Mouse (Mus musculus) gastrocnemius, adult 2 months (tissue): ENCODE measurements at regions not wholly inside any gene's neighbourhood (a gene's known extent, or its start where the extent isn't known, plus 50 kb on each side); places are given as distances from the start of the nearest gene placed in this dataset.
"Not testable (repeated sequence)": the region's sequence is repeated elsewhere in the genome, so short reads cannot be mapped to it uniquely, and the experiment has no call there.

Source experiments
- DNase-seq: peaks from one replicate; pipeline ENCODE4 v3.0.0; 2022
- H3K27ac ChIP-seq: fragments of 200-600 bp; 2 replicates; pipeline ENCODE4 v1.8.1; 2022; ENCODE audit warnings: mild to moderate bottlenecking
- H3K4me3 ChIP-seq: fragments of 200-600 bp; 2 replicates; pipeline ENCODE4 v1.8.1; 2022; ENCODE audit warnings: mild to moderate bottlenecking, moderate library complexity
- CTCF ChIP-seq: fragments of 200-600 bp; IDR thresholded peaks from 2 replicates; pipeline ENCODE4 v1.8.1; 2022; ENCODE audit warnings: antibody characterized with exemption, mild to moderate bottlenecking, moderate library complexity
- intact Hi-C: fragments of 180-260 bp; cut with DNase I; formaldehyde crosslinking; loops from one replicate; pipeline ENCODE4 v1.15.1; 2025

DNA sequence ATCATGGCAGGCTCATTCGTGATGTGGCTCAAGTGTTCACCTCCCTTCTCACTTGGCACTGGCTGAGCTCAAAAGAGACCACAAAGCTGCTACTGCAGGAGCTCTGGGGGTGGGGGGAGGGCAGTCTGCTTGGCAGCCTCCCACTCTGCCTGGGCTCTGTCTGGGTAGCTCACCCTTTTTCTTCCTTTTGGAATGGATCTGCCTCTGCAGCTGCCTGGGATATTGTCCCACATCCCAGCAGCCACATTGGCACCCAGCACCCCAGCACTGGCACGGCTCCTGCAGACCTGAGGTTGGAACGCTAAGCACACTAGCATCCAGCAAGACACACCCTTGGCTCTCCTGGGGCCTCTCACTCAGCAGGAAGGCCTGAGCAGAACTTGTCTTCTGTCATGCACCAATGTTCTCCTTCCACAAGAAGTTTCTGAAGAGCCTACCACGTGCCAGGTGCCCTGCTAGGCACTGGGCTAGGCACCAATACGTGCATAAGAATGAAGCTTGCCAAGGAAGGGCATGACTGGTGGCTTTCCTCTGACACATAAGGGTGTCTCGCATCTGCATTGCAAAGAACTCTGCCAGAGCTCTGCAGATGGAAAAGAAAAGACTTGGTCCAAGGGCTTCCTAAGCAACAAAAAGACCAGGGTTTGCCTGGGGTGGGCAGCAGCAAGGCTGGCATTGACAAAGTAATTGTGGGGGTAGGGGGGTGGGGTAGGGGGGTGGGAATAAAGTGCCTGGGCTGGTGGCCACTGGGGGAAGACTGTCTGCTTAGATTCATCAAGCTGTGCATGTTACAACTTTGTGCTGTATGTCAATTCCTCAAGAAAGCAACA is 112.1 kb upstream of the Sipa1l1 start:
- H3K27ac ChIP-seq, intact Hi-C loops, DNase-seq, H3K4me3 ChIP-seq: not testable (repeated sequence)

DNA sequence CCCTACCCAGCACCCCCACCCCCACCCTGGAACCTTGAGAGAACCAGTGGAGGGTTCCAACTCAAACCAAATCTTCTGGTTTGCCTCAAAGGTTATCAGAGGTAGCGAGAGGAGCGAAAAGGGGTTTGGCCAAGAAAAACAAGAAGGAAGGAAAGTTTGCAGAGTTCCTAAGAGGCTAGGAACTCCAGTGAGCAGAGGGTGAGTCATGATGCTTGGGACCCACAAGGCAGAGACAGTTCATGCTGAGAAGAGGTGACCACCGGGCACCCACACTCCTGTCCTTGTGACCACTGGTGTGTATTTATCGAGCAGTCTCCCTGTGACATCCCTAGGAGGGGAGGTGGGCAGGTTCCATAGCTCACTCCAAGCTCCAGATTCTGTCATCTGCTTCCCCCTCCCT is 104.1 kb upstream of the Sipa1l1 start:
- TF ChIP-seq CTCF: no peak
- H3K4me3 ChIP-seq: no peak overlapping the region
- intact Hi-C loops: no loop called here
- H3K27ac ChIP-seq: no peak overlapping the region
- no peak for DNase-seq

DNA sequence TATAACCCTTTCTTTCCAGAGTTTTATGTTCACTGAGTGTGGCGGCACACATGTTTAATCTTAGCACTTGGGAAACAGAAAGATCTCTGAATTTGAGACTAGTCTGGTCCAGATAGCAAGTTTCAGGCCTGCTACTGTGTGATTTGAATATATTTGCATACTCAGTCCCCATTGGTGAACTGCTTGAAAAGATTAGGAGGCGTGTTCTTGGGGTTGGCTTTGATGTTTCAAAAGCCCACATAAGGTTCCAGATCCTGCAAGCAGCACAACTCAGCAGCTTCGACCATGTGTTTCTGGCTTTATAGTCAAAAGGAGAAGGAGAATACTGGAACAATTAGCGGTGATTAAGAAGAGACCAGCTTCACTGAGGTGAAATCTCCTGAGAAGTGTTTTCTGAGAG is 102.3 kb upstream of the Sipa1l1 start:
- no peak overlapping the region for H3K27ac ChIP-seq
- H3K4me3 ChIP-seq: no peak overlapping the region
- intact Hi-C loops: no loop called here
- no peak for DNase-seq
- TF ChIP-seq CTCF: no peak

DNA sequence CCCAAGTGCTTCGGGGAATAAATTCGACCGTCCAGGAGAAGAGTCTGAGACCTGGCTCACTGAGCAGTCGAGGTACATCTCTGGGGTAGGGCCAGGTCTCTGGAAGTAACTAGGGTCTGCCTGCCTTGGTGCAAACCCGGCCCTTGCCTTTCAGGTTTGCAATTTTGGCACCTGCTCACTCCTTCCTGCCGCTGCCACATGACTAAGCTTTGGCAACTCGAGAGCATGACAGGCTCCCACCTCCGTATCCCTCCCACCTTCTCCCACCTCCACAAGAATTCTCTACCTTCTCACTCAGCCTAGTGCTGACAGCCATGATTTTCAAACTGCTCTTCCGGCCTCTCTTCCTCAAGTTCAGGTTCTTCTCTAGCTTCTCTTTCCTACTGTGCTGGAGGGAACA is 99.5 kb upstream of the Sipa1l1 start:
- DNase-seq: no peak
- H3K27ac ChIP-seq: no peak overlapping the region
- no peak overlapping the region for H3K4me3 ChIP-seq
- TF ChIP-seq CTCF: no peak
- intact Hi-C loops: no loop called here

DNA sequence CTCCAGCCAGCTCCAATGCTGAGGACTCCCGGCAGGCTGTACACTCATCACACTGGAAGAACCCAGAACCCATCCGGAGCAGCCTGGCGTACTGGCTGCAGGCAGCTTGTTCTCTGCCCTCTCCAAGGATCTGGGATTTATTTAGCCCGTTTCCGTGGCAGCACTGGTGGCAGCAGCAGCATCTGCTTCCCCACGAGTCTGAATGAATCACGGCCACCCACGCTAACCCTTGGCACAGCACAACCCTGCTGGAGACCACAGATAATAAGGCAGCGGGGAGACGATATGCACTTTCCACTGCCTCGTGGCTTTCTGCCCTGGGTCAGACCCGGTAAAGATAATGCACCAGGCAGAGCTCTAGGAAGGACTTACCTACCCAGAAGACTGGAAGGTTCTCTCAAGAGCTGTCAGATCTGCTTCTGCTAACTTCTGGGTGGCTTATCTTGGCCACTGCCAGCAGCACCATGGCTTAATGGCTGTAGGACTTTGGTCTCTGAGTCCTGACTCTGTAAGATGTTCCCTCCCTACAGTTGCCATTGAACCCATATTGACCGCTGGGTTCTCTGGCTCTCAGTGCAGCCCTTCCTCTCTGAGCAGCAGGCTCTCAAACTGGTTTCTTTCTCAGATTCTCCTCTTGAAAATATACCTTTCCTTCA is 96.2 kb upstream of the Sipa1l1 start:
- H3K27ac ChIP-seq: no peak overlapping the region
- DNase-seq: peak; percentile 16
- intact Hi-C loops: no loop called here
- no peak overlapping the region for H3K4me3 ChIP-seq
- no peak for TF ChIP-seq CTCF

DNA sequence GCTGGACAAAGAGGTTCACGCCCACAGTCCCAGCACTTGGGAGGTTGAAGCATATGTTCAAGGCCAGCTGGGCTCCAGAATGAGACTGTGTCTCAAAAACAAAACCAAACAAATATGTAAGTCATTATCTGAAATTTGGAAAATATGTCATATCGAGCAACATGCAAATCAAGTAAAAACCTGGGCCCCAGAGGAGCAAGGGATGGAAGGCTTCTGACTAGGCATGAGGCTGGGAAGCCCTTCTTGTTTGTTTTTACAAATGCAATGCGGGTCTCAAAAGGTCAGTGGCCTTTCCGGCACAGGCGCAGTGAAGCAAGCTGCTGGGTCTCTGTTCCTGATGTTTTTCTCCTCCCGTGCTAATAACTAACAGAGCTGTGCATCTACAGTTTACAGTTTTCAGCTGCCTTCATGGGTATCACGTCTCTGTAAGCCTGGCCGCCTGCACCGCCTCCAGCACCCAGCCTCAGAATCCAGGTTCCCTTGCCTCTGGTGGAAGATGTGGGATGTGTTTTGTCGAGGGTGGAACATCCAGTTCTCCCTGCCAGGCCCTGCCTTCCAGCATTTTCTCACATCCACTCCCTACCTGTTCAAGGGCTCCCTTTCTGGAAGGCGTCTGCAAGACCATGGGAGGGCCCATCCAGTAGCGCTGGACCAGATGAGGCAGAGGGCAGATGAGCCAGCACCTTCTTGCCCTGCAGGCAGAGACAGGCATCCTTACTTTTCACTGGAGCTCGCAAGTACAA is 93.5 kb upstream of the Sipa1l1 start:
- TF ChIP-seq CTCF: no peak
- intact Hi-C loops: no loop called here
- Histone ChIP-seq H3K4me3 (no peak overlapping the region), H3K27ac (no peak overlapping the region)
- DNase-seq: no peak

DNA sequence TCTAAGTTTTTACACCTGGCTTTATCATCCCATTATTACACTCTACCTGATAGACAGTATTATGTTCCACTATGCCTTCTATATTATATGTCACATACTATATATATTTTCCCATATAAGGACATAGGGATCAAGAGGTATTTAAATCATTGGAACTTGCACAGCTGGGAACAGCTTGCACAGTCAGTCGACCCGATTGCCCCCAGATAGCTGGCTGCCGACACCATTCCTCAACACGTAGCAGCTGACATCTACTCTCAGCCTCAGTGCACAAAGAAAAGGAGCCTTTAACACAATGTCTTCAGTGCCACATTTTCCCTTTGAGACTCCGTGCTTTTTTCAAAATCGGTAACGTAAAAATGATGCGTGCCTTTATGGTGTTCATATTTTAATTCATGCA is 92.4 kb upstream of the Sipa1l1 start:
- intact Hi-C loops: no loop called here
- Histone ChIP-seq H3K27ac (no peak overlapping the region), H3K4me3 (no peak overlapping the region)
- DNase-seq: no peak
- TF ChIP-seq CTCF: no peak

DNA sequence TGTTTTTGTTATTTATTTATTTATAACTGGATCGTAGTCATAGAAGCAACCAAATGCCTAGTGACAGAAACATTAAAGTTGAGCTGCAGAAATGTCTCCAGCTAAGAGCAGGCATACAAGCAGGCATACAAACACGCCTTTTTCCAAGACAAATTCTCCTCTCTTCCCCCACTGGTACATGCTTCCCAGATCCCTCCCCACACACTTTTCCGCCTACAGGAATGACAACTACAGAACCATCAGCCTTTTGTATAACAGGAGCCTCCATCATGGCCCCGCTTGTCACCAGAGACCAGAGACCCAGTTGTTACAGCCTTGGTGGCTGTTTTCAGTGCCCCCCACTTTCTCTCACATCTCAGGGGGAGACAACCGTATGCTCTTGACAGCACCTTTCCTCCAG is 91.2 kb upstream of the Sipa1l1 start:
- no peak for DNase-seq
- Histone ChIP-seq H3K4me3 (no peak overlapping the region), H3K27ac (no peak overlapping the region)
- no peak for TF ChIP-seq CTCF
- intact Hi-C loops: no loop called here

DNA sequence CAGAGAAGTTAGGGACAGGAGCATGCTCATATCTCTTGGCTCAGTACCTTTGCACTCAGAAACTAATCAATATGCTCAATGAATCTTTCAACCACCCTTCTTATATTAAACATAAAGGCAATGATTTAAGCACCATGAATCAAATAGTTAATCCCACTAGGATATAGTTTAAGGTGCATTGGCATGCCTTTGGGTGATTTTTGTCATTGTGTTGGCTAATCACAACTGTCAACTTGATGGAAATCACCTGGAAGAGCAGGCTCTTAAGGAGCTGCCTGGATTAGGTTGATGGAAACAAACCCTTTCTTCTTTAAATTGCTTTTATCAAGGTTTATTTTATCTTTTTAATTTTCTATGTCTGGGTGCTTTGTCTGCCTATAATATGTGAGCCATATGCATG is 90.4 kb upstream of the Sipa1l1 start:
- Histone ChIP-seq H3K4me3 (no peak overlapping the region), H3K27ac (no peak overlapping the region)
- TF ChIP-seq CTCF: no peak
- intact Hi-C loops: no loop called here
- DNase-seq: no peak

DNA sequence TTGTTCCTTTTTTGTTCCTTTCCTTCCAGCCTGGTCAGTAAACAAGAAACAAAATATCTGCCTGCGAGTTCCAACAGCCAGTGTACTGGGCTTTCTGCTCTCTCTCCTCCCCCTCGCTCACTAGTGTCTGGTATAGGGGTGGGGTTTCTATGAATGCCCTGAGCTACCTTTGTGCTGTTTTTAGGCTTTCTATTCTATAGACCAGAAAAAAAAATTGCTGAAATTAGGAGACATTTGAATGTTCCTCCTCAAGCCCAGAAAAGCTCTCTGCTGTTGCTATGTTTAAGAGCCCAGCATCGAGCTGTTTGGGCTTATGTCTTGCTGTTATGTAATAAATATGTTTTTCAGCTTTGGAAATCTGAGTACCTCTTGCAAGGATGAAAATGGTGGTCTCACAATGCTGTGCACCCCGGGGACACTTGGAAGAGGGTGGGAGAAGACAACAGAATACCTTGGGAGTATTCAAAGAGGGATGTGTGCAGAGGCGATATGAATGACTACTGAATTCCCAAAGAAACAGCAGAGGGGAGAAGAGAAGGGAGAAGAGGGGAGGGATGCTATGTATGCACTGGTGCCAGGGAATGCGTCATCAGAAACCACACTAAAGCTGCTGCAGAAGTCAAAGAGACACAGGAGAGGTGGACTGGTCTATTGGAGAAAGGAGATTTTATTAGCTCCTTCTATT is 88.8 kb upstream of the Sipa1l1 start:
- Histone ChIP-seq H3K27ac (no peak overlapping the region), H3K4me3 (no peak overlapping the region)
- intact Hi-C loops: no loop called here
- no peak for DNase-seq
- TF ChIP-seq CTCF: no peak

DNA sequence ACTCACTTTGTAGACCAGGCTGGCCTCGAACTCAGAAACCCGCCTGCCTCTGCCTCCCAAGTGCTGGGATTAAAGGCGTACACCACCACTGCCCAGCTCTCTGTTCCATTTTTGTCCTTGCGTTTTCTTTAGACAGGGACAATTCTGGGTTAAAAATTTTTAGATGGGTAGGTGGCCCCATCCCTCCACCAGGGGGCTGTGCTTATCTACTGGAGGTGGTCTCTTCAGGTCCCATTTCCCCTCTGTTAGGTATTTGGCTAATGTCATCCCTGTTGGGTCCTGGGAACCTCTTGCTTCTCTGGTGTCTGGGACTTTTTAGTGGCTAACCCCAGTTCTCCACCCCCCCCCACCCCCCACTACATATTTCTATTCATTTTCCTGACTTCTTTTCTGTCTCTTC is 86.5 kb upstream of the Sipa1l1 start:
- peak; percentile 8; the same call in 1 of the 2 replicates for TF ChIP-seq CTCF
- H3K4me3 ChIP-seq, DNase-seq, H3K27ac ChIP-seq, intact Hi-C loops: not testable (repeated sequence)

DNA sequence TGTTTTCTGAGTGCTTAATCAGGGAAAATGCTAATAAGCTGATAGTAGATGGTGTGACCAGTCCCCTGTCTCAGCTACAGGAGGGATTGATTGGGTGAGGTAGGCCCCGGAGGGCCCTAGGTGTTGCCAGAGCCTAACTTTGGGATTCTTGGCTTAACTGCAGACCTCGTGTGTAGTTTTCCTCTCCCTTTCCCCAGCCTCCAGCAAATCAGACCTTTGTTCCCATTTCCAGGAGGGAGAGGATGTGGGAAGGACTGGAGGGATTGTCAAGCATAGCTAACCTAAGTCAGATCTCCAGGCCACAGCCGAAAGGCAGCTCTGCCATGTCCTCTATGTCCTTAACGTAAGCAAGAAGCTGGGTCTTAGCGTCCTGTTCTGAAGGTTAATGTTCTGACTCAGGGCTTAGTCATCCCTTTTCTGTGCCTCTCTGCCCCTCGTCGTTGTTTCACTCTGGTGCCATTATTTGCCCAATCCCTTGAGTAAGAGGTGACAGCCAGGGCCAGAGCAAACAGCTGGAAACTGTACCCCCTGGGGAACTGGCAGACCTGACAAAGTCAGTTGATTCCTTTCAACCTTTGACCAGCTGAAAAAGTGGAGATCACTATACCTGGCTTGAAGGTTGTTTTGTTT is 83.2 kb upstream of the Sipa1l1 start:
- DNase-seq: no peak
- intact Hi-C loops: no loop called here
- Histone ChIP-seq H3K27ac (no peak overlapping the region), H3K4me3 (no peak overlapping the region)
- no peak for TF ChIP-seq CTCF
